Mouse (Mus musculus) heart, postnatal 14 days (tissue): ENCODE measurements at regions not wholly inside any gene's neighbourhood (a gene's known extent, or its start where the extent isn't known, plus 50 kb on each side); places are given as distances from the start of the nearest gene placed in this dataset.

Experiments
- DNase-seq, 2 experiments: peaks; one replicate each; pipeline ENCODE4 v3.0.0; 2021 to 2022
- intact Hi-C: fragments of 180-260 bp; cut with DNase I; formaldehyde crosslinking; loops from one replicate; pipeline ENCODE4 v1.15.1; 2025

GRCm38 (mm10) chr2:137729207-137729606 is 527.2 kb upstream of the Btbd3 start:
- no peak for DNase-seq
- intact Hi-C loops: loop anchor here (5.0 kb wide), 1 partner anchor 152 kb away; no protein-coding TSS in a partner anchor

GRCm38 (mm10) chr2:137723651-137724050 is 532.7 kb upstream of the Btbd3 start:
- intact Hi-C loops: no loop called here

GRCm38 (mm10) chr2:137721767-137722424 is 534.5 kb upstream of the Btbd3 start:
- no peak for DNase-seq
- intact Hi-C loops: no loop called here

More at GRCm38 (mm10) chr2:137723651-137724050, 532.7 kb upstream of the Btbd3 start:
- no peak for DNase-seq

- DNase-seq: no peak
- intact Hi-C loops: no loop called here
These were observed 540.5 kb upstream of the Btbd3 start for GRCm38 (mm10) chr2:137715891-137716290.

- intact Hi-C loops: no loop called here
These were observed 549.8 kb upstream of the Btbd3 start for GRCm38 (mm10) chr2:137706528-137706988.

GRCm38 (mm10) chr2:137705724-137706422 is 550.5 kb upstream of the Btbd3 start:
- DNase-seq: peak in 1 of 2 experiments; percentile 10
- intact Hi-C loops: no loop called here

More at GRCm38 (mm10) chr2:137706528-137706988, 549.8 kb upstream of the Btbd3 start:
- DNase-seq: no peak

GRCm38 (mm10) chr2:137704948-137705723 is 551.2 kb upstream of the Btbd3 start:
- intact Hi-C loops: no loop called here
- DNase-seq: no peak

GRCm38 (mm10) chr2:137704565-137704947 is 551.8 kb upstream of the Btbd3 start:
- intact Hi-C loops: no loop called here
- no peak for DNase-seq

- intact Hi-C loops: no loop called here
- DNase-seq: no peak
These were observed 552.3 kb upstream of the Btbd3 start for GRCm38 (mm10) chr2:137704051-137704450.

GRCm38 (mm10) chr2:137695885-137696284 is 560.5 kb upstream of the Btbd3 start:
- intact Hi-C loops: no loop called here
- DNase-seq: no peak

- intact Hi-C loops: no loop called here
- DNase-seq: no peak
These were observed 562.3 kb upstream of the Btbd3 start for GRCm38 (mm10) chr2:137694020-137694419.

GRCm38 (mm10) chr2:137687208-137687607 is 569.2 kb upstream of the Btbd3 start:
- DNase-seq: no peak
- intact Hi-C loops: no loop called here

- intact Hi-C loops: no loop called here
- DNase-seq: no peak
These were observed 569.6 kb upstream of the Btbd3 start for GRCm38 (mm10) chr2:137686735-137687134.

- intact Hi-C loops: no loop called here
- DNase-seq: no peak
These were observed 565.3 kb upstream of the Jag1 start for GRCm38 (mm10) chr2:137681762-137682161.

GRCm38 (mm10) chr2:137663171-137663570 is 546.7 kb upstream of the Jag1 start:
- peak; percentile 5 to 42 for DNase-seq
- intact Hi-C loops: no loop called here

GRCm38 (mm10) chr2:137662216-137662615 is 545.8 kb upstream of the Jag1 start:
- intact Hi-C loops: no loop called here
- no peak for DNase-seq

GRCm38 (mm10) chr2:137660449-137660848 is 544.0 kb upstream of the Jag1 start:
- DNase-seq: no peak
- intact Hi-C loops: no loop called here

GRCm38 (mm10) chr2:137654296-137654695 is 537.9 kb upstream of the Jag1 start:
- intact Hi-C loops: no loop called here
- DNase-seq: no peak

- no peak for DNase-seq
- intact Hi-C loops: no loop called here
These were observed 527.7 kb upstream of the Jag1 start for GRCm38 (mm10) chr2:137644160-137644559.

- DNase-seq: no peak
- intact Hi-C loops: no loop called here
These were observed 527.0 kb upstream of the Jag1 start for GRCm38 (mm10) chr2:137643269-137644055.
